Mouse (Mus musculus) cortical plate, adult 2 months (tissue): ENCODE measurements around the gene S100a6.

ENCODE experiments used
- CTCF ChIP-seq: fragments of 200-500 bp; IDR thresholded peaks from 2 replicates; pipeline ENCODE4 v1.5.1; 2011; ENCODE audit warnings: mild to moderate bottlenecking, control low read depth, low read length; ENCODE audit not compliant: insufficient read depth; ENCODE audit errors: extremely low read depth
- POLR2A ChIP-seq: fragments of 200-500 bp; IDR thresholded peaks from 2 replicates; pipeline ENCODE4 v1.6.1; 2011; ENCODE audit warnings: mild to moderate bottlenecking, low read length, control low read depth; ENCODE audit not compliant: insufficient read depth; ENCODE audit errors: extremely low read depth

DNA sequence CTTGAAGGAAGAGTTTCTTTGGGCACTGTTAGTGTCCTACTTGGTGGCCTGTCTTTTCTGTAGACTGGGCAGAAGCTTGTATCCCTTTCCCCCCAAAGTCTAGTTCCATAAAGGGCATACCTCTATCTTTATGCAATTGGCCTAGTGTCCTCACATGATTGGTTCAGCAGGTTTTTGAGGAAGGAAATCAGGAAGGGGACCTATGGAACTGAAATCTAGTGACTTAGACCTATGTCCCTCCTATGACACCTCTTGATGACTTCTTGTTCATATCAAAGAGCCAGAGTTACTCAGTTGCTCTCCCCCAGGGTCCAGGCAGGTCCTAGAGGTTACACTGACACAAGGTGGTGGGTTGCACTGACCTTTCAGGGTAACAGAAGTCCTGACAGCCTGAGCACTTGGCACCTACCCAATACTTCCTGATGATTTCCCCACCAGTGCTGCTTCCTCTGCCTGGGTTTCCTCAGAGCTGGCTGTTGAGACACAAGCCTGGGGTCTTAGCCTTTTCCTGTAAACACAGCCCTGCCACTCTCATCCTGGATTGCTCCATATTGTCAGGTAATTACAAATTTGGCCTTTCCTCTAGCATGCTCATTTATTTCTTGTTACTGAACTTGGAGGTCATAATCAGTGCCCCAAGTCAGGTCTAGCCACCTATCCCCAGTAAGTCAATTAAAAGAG, 46.8 kb downstream of the S100a6 start:
- no peak for TF ChIP-seq POLR2A
- TF ChIP-seq CTCF = no peak
